In genomic region chr7:44391831-44392230, GRCm38 (mm10) we compare ENCODE assay signal across 20 mouse cellular contexts. TPM values are rescaled to one million over a fixed set of nuclear protein-coding genes. Genes with fewer than 3 reads are reported as not detected.
DNase-seq lines count a peak whose midpoint lies in the region.
"Had no signal": no experiment of that assay in that cellular context is flagged by ENCODE, and none has a peak within 500 bp of the region (broad histone marks: within the 10 kb centered on the region; RNA-seq: fewer than 3 reads in every experiment).

No protein-coding gene starts in this region.

- peak; percentile 40 for DNase-seq in adrenal gland, postnatal 14 days
- no peak for DNase-seq in adrenal gland, adult 8-10 months
- DNase-seq in cerebellum, adult 11 months, result peak; percentile 94
- peak; percentile 96 for DNase-seq in cerebellum, adult 9-10 months
- peak; percentile 94 to 96 for DNase-seq in cerebellum, postnatal 36 days
- DNase-seq in Muller cell, postnatal 12 days (ENCODE audit: inconsistent ontology term), result no peak
- no peak for DNase-seq in frontal cortex, postnatal 14 days (ENCODE audit: low spot score in 2 of 2)
- DNase-seq in thymus, postnatal 25 days, result no peak
- DNase-seq: embryo, embryonic 11 days; gastrocnemius, adult 2 months; gastrocnemius, postnatal 36 days; heart, adult 2 months; kidney, adult 18-20 months; kidney, postnatal 25 days; liver, postnatal 0 days; lung, postnatal 4 days; retina, postnatal 1 day; right cerebral cortex, postnatal 25 days; thymus, postnatal 14 days had no signal

RNA-seq across cellular contexts. Expression of gene 1700008O03Rik, which starts 6.2 kb away (rescaled TPM):
- total RNA-seq in adrenal gland, postnatal 14 days (2021), result 0.59 and 0.71 TPM in 2 replicates
- total RNA-seq in adrenal gland, adult 8-10 months (2022), result 1 to 10 TPM in 3 of 4 experiments, under 1 TPM in 1; 0.73 to 2.2 (median 1.4) TPM
- total RNA-seq: gastrocnemius, adult 2 months; gastrocnemius, postnatal 36 days had no signal

RNA-seq across cellular contexts. Expression of gene Syt3, which starts 7.9 kb away (rescaled TPM):
- 2.6 and 3.9 TPM in 2 replicates for total RNA-seq in adrenal gland, postnatal 14 days (2021)
- 10 to 100 TPM in 1 of 4 experiments, 1 to 10 TPM in 3; 4.9 to 11.1 (median 7.6) TPM for total RNA-seq in adrenal gland, adult 8-10 months (2022)

RNA-seq across cellular contexts. Expression of gene Lrrc4b, which starts 37.0 kb away (rescaled TPM):
- 6.1 and 7.7 TPM in 2 replicates for total RNA-seq in adrenal gland, postnatal 14 days (2021)
- 10 to 100 TPM in 2 of 4 experiments, 1 to 10 TPM in 2; 6.4 to 15.4 (median 9.8) TPM for total RNA-seq in adrenal gland, adult 8-10 months (2022)
- total RNA-seq: gastrocnemius, adult 2 months; hematopoietic stem cell, adult 5-6 weeks had no signal

Comparison
In these comparisons a context has a peak if more than half of its experiments do, and no peak if none do; other contexts are left out.
1. DNase-seq: peak in adrenal gland, postnatal 14 days (single experiment), cerebellum, adult 11 months (single experiment), cerebellum, adult 9-10 months (single experiment) and cerebellum, postnatal 36 days (2 of 2); none in adrenal gland, adult 8-10 months (single experiment), Muller cell, postnatal 12 days (single experiment), frontal cortex, postnatal 14 days (0 of 2) and thymus, postnatal 25 days (single experiment).